Mouse (Mus musculus) kidney, embryonic 14.5 days (tissue): Measurements from ENCODE around the gene Tas2r126. TPM values are rescaled to one million over a fixed set of nuclear protein-coding genes. Genes with fewer than 3 reads are reported as not detected.
"Not testable (repeated sequence)": the region's sequence is repeated elsewhere in the genome, so short reads cannot be mapped to it uniquely, and the experiment has no call there.

Experiments used
- ATAC-seq: fragments of 200-750 bp; cut with Nextera tagmentation; 2 replicates; pipeline ENCODE4 v1.8.0; 2017; ENCODE audit warnings: moderate number of reproducible peaks, mild to moderate bottlenecking, moderate TSS enrichment, moderate library complexity; ENCODE audit not compliant: low FRiP score, low TSS enrichment
- H3K27ac ChIP-seq: fragments of 300-500 bp; sonication (generic); 2 replicates; pipeline ENCODE4 v1.5.1; 2014; ENCODE audit warnings: low read depth, mild to moderate bottlenecking, low read length, moderate library complexity, mixed read lengths
- H3K27me3 ChIP-seq: fragments of 300-500 bp; sonication (generic); 2 replicates; pipeline ENCODE4 v1.6.1; 2014; ENCODE audit warnings: mild to moderate bottlenecking, low read length; ENCODE audit not compliant: control insufficient read depth, insufficient read depth
- H3K36me3 ChIP-seq: fragments of 300-500 bp; sonication (generic); 2 replicates; pipeline ENCODE4 v1.6.1; 2014; ENCODE audit warnings: low read length, mixed read lengths; ENCODE audit not compliant: control insufficient read depth, insufficient read depth
- H3K4me1 ChIP-seq: fragments of 300-500 bp; sonication (generic); 2 replicates; pipeline ENCODE4 v1.6.1; 2014; ENCODE audit warnings: low read length, mixed read lengths; ENCODE audit not compliant: control insufficient read depth, insufficient read depth
- H3K4me2 ChIP-seq: fragments of 300-500 bp; sonication (generic); replicated peaks from 2 replicates; pipeline ENCODE4 v1.6.1; 2014; ENCODE audit warnings: low read depth, mild to moderate bottlenecking, low read length
- H3K4me3 ChIP-seq: fragments of 300-500 bp; sonication (generic); 2 replicates; pipeline ENCODE4 v1.5.1; 2014; ENCODE audit warnings: mild to moderate bottlenecking, low read length
- H3K9ac ChIP-seq: fragments of 300-500 bp; sonication (generic); 2 replicates; pipeline ENCODE4 v1.6.1; 2014; ENCODE audit warnings: low read depth, mild to moderate bottlenecking, low read length, moderate library complexity
- H3K9me3 ChIP-seq: fragments of 300-500 bp; sonication (generic); 2 replicates; pipeline ENCODE4 v1.6.1; 2016; ENCODE audit warnings: low read length; ENCODE audit not compliant: control insufficient read depth
- WGBS: fragments of 180-500 bp; shearing (Covaris S2); extraction: QIAGEN DNeasy Blood & Tissue Kit; methylation state at CpG from one replicate; pipeline ENCODE4 v1.1.7; 2014; 5-methylcytosine and 5-hydroxymethylcytosine counted together
- polyA plus RNA-seq: library from polyadenylated mRNA; unstranded; fragments of >200 nt; fragmentation: Nextera tagmentation; extraction: Ambion mirVana; gene quantifications from 2 replicates; pipeline ENCODE4 v1.2.1, GENCODE M21; 2014

Tas2r126 gene
- polyA plus RNA-seq, 1 experiment from 2014 or later, result not detected

GRCm38 (mm10) chr6:42470542-42470941, 36.2 kb downstream of the Tas2r126 start:
- H3K27ac ChIP-seq, result no peak overlapping the region
- no peaks in the 10 kb centered on the region for H3K36me3 ChIP-seq
- H3K4me1 ChIP-seq, result no peaks in the 10 kb centered on the region
- no peaks in the 10 kb centered on the region for H3K9me3 ChIP-seq
- H3K4me3 ChIP-seq, result no peak overlapping the region
- 79% methylated on average over 4 of the region's 4 CpGs for WGBS
- no peak for ATAC-seq
- H3K27me3 ChIP-seq, result no peaks in the 10 kb centered on the region
- H3K9ac ChIP-seq, result no peak overlapping the region
- H3K4me2 ChIP-seq, result no peak overlapping the region

GRCm38 (mm10) chr6:42471298-42471697, 37.0 kb downstream of the Tas2r126 start:
- H3K4me3 ChIP-seq, H3K9me3 ChIP-seq, H3K4me2 ChIP-seq, H3K27me3 ChIP-seq, H3K4me1 ChIP-seq, H3K36me3 ChIP-seq, H3K9ac ChIP-seq, ATAC-seq, H3K27ac ChIP-seq: not testable (repeated sequence)
- WGBS, result 90% methylated on average over 4 of the region's 4 CpGs

GRCm38 (mm10) chr6:42476235-42476634, 41.9 kb downstream of the Tas2r126 start, which contains the start of gene Olfr457:
Olfr457 (minus strand) TSS chr6:42476335.
- Histone ChIP-seq H3K4me1 (no peaks in the 10 kb centered on the region), H3K9ac (no peak within 1 kb of the TSS), H3K9me3 (no peaks in the 10 kb centered on the region), H3K4me3 (no peak within 1 kb of the TSS), H3K27ac (no peak within 1 kb of the TSS), H3K36me3 (no peaks in the 10 kb centered on the region), H3K27me3 (no peaks in the 10 kb centered on the region), H3K4me2 (no peak within 1 kb of the TSS)
- WGBS, result 75% methylated on average over 1 of the region's 1 CpGs
- ATAC-seq, result no peak

- no peak overlapping the region for H3K4me2 ChIP-seq
- H3K27ac ChIP-seq, result no peak overlapping the region
- no peaks in the 10 kb centered on the region for H3K9me3 ChIP-seq
- no peak overlapping the region for H3K4me3 ChIP-seq
- H3K27me3 ChIP-seq, result no peaks in the 10 kb centered on the region
- no peak overlapping the region for H3K9ac ChIP-seq
- ATAC-seq, result no peak
- H3K36me3 ChIP-seq, result no peaks in the 10 kb centered on the region
- H3K4me1 ChIP-seq, result no peaks in the 10 kb centered on the region
These were observed 50.3 kb downstream of the Tas2r126 start for GRCm38 (mm10) chr6:42484633-42485032.

Other genes with a start within 250 kb of the Tas2r126 start
- gene Tas2r144, start 219.2 kb upstream of the Tas2r126 start, polyA plus RNA-seq, result not detected in 2 replicates
- gene Gstk1, start 188.6 kb upstream of the Tas2r126 start, polyA plus RNA-seq, result 33.3 and 37.2 TPM in 2 replicates
- gene Tmem139, start 172.6 kb upstream of the Tas2r126 start, polyA plus RNA-seq, result 2.6 and 3.0 TPM in 2 replicates
- gene Casp2, start 169.6 kb upstream of the Tas2r126 start, polyA plus RNA-seq, result 46.1 and 66.5 TPM in 2 replicates
- gene Clcn1, start 147.8 kb upstream of the Tas2r126 start, polyA plus RNA-seq, result 0.20 TPM in 2 replicates
- gene Fam131b, start 109.9 kb upstream of the Tas2r126 start, polyA plus RNA-seq, result 0.05 and 0.11 TPM in 2 replicates
- gene Zyx, start 84.9 kb upstream of the Tas2r126 start, polyA plus RNA-seq, result 87.0 and 118 TPM in 2 replicates
- gene Epha1, start 61.3 kb upstream of the Tas2r126 start, polyA plus RNA-seq, result 3.1 and 3.3 TPM in 2 replicates
- gene Tas2r143, start 34.3 kb upstream of the Tas2r126 start, polyA plus RNA-seq, result not detected in 2 replicates
- gene Tas2r135, start 29.1 kb upstream of the Tas2r126 start, polyA plus RNA-seq, result not detected in 2 replicates
- not detected in 2 replicates for gene Olfr458, start 30.7 kb downstream of the Tas2r126 start, polyA plus RNA-seq
- 0.14 TPM in 1 of 2 replicates, not detected in the other for gene Olfr457, start 41.8 kb downstream of the Tas2r126 start, polyA plus RNA-seq
- gene Olfr456, start 52.7 kb downstream of the Tas2r126 start, polyA plus RNA-seq, result not detected in 2 replicates
- gene Olfr455, start 113.1 kb downstream of the Tas2r126 start, polyA plus RNA-seq, result not detected in 2 replicates
- gene Tcaf3, start 163.2 kb downstream of the Tas2r126 start, polyA plus RNA-seq, result not detected in 2 replicates
- 1.9 and 2.9 TPM in 2 replicates for gene Tcaf2, start 210.7 kb downstream of the Tas2r126 start, polyA plus RNA-seq